Mouse (Mus musculus) lung, postnatal 25 days (tissue): ENCODE measurements at regions not wholly inside any gene's neighbourhood (a gene's known extent, or its start where the extent isn't known, plus 50 kb on each side); places are given as distances from the start of the nearest gene placed in this dataset.

ENCODE experiments used
- DNase-seq: peaks from one replicate; pipeline ENCODE4 v3.0.0; 2022; ENCODE audit warnings: low spot score

GRCm38 (mm10) chr3:105130228-105130627 is 63.6 kb downstream of the 4930564D02Rik start:
- DNase-seq = no peak

GRCm38 (mm10) chr3:105131053-105131452 is 64.4 kb downstream of the 4930564D02Rik start:
- DNase-seq = no peak

- DNase-seq = no peak
Measured at GRCm38 (mm10) chr3:105133011-105133410, 66.4 kb downstream of the 4930564D02Rik start.

GRCm38 (mm10) chr3:105141170-105141971 is 74.7 kb downstream of the 4930564D02Rik start:
- DNase-seq = no peak

DNA sequence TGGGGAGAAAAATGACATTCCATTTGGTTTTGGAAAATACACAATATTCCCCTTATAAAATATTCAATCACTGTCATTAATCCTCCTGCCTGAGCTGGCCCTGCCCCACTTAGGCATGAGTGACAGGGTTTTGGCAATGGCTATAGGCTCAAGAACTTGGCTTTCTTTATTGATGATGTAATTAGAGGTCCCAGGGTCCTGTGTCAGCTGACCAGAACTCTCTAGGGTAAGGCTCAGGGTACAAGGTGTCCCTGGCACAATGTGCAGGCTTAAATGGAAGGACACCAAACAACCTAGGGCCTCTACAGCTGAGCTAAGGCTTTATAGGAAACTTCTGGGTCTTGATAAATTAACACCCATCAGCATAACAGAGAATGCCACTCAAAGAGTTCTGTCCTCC is 76.0 kb downstream of the 4930564D02Rik start:
- peak; percentile 10 for DNase-seq

GRCm38 (mm10) chr3:105151475-105152157 is 85.0 kb downstream of the 4930564D02Rik start:
- DNase-seq = no peak

- DNase-seq = no peak
Measured at GRCm38 (mm10) chr3:105152158-105152541, 85.5 kb downstream of the 4930564D02Rik start.

DNA sequence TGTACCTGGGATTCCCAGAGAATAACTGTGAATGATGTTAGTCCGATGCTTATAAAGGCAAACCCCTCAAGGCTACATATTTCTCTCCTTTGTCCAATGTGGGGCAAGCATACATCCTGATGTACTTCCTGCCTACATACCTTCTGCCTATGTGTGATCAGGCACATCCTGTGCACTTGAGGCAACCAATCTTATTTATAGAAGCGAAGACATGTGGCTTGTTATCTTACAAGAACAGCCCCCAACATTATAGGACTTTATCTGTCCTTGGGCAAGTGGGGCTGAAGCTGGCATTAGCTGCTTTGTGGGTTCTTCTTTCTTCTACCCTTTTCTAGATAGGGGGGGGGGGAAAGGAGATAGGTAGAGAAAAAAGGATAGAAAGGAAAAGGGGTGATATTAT is 91.7 kb downstream of the 4930564D02Rik start:
- DNase-seq = no peak

DNA sequence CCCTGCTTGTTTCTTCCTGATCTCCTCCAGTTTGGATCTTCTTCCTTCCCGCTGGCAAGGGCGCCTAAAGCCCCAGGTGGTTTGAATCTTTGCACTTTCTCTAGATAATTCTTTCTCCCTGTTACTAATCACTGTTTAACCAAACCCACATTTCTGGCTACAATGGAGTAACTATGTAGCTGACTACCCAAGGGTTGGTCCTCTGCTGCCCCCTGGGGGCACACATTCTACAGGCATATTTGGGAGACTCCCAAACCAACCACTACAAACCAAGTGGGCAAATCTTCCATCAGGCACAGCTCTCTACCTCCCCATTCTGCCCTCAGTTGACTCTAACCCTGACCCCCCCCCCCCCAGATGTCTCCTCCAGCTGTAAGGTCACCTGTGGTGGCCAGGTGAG is 98.7 kb downstream of the 4930564D02Rik start:
- peak; percentile 56 for DNase-seq

GRCm38 (mm10) chr3:105169117-105169516 is 102.5 kb downstream of the 4930564D02Rik start:
- no peak for DNase-seq

DNA sequence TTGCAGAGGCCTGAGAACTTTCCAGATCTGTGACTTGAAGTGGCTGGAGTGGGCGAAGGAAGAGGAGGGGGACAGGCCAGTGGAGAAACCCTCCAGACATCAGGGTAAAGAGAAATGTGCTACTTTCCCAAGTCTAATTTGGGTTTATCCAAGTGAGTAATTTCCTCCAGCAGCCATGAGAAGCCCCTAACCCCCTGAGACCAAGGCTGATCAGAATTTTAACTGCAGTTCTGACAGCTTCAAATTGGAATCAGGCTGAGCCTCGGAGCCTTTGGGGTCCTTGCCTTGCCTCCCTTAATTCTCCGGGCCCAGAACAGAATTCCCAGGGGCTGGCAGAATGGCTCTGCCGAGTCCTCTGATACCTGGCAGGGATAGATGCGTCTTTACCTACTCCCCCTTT is 104.9 kb downstream of the 4930564D02Rik start:
- DNase-seq = no peak

DNA sequence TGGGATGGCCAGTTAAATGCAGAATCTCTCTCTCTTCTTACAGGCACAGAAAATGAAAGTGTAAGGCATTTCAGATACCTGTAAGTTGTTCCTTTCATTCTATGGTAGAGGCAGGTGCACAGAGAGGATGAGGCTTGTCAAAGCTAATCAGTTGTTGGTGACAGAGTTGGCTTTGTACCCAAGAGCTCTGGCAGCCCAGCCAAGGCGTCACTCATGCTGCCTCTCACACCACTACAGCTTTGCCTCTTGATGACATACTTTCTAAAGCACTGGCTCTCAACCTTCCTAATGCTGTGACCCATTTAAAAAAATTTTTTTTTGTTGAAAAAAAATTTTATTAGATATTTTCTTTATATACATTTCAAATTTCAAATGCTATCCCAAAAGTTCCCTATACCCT is 105.4 kb downstream of the 4930564D02Rik start:
- no peak for DNase-seq

- DNase-seq = no peak
Measured at GRCm38 (mm10) chr3:105191303-105191702, 124.7 kb downstream of the 4930564D02Rik start.

- no peak for DNase-seq
Measured at GRCm38 (mm10) chr3:105191830-105192229, 125.2 kb downstream of the 4930564D02Rik start.

DNA sequence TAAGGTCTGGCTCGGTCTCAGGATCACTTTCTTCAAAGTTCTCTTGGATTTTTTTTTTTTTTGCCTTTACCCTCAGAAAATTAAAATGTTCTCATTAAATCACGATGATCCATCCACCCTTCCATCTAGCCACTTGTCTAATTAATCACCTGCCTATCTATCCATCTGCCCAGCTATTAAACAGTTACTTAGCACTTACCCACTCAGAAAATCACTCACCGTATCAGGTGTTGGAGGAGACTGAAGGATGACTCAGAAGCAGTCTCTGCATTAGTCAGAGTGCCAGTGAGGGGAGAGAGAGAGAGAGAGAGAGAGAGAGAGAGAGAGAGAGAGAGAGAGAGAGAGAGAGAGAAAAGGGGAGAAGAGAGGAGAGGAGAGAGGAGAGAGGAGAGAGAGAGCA is 134.1 kb downstream of the 4930564D02Rik start:
- DNase-seq = no peak

DNA sequence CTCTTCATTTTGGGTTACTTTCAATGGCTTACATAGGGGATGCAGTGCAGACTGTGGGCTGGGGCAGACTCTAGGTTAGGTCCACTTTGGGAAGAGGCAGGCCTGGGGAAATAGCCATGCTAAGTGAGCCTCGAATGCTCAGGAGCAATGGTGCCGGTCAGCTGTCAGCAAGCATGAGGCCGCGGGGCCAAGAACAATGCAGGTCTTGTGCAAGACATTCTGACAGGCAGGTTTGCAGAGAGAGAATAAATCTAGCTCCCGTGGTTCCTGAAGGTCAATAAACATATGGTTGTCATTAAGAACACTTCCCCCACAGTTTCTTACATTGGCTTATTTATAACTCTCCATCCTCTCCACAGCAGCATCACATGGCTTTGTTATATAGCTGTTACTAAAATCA is 142.5 kb downstream of the 4930564D02Rik start:
- no peak for DNase-seq

DNA sequence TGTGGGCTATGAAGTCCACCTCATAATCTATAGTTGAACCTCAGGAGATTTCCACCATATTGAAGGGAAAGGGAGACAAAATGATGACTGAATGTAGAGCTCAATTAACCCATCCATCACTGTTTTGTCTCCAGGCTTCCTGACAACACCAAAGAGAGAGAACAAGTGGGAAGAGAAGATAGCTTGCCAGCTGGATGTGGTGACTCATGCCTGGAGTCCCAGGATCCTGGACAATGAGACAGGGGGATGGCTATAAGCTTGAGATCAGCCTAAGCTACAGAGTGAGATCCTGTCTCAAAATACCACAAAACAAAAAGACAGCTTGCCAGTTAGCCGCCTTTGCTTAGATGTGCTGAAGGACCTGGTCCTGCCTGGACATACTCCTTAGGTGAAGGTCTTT is 144.4 kb downstream of the 4930564D02Rik start:
- no peak for DNase-seq

GRCm38 (mm10) chr3:105211726-105212125 is 145.1 kb downstream of the 4930564D02Rik start:
- no peak for DNase-seq

GRCm38 (mm10) chr3:105214867-105215266 is 148.2 kb downstream of the 4930564D02Rik start:
- no peak for DNase-seq

GRCm38 (mm10) chr3:105215729-105216128 is 149.1 kb downstream of the 4930564D02Rik start:
- no peak for DNase-seq

DNA sequence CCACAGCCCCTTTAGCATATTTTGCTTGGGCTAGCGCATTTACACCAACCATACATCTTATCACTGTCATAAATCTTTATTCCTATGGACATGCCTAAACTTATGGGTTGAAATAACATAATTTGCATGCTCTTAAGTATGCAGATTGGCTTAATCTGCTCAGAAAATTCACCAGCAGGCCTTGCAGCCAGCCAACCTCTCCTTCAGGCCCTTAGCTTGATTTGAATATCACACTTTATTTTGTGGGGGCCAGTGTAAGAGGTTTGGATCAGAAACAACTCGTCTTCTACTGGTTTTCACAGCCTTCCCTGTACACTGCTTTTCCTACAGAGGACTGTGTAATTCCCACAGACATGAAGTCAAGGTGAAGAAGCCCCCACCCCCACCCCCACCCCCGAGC is 153.0 kb downstream of the 4930564D02Rik start:
- no peak for DNase-seq

- no peak for DNase-seq
Measured at GRCm38 (mm10) chr3:105220641-105221040, 154.0 kb downstream of the 4930564D02Rik start.

DNA sequence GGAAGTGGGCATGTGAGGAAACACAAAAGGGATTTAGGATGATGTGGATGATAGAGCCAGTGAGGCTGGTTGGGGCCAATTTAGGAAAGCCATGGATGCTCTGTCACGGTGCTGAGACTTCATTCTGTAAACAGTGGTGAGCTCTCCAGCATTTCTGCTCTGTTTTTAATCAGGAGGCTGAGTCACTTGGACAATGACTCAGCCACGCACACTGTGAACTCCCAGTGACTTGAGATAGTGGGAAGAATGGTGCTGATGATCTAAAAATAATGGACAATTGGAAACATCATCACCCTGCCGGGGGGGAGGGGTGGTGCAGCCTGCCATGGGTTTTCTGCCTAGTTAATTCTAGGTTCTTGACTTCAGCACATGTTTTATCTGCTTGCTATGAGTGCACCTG is 156.3 kb downstream of the 4930564D02Rik start:
- DNase-seq = no peak

- DNase-seq = no peak
Measured at GRCm38 (mm10) chr3:105223671-105224070, 157.0 kb downstream of the 4930564D02Rik start.
